Mouse (Mus musculus) limb, embryonic 13.5 days (tissue): ENCODE results near the gene Cyb561. TPM values are rescaled to one million over a fixed set of nuclear protein-coding genes. Genes with fewer than 3 reads are reported as not detected.

Source experiments
- ATAC-seq: fragments of 200-750 bp; cut with Nextera tagmentation; 2 replicates; pipeline ENCODE4 v1.8.0; 2017; ENCODE audit warnings: low read depth, moderate number of reproducible peaks, moderate TSS enrichment; ENCODE audit not compliant: low FRiP score
- H3K27ac ChIP-seq: fragments of 300-500 bp; sonication (generic); 2 replicates; pipeline ENCODE4 v1.5.1; 2015; ENCODE audit warnings: inconsistent platforms, mild to moderate bottlenecking, moderate library complexity
- H3K27me3 ChIP-seq: fragments of 300-500 bp; sonication (generic); 2 replicates; pipeline ENCODE4 v1.6.1; 2015; ENCODE audit warnings: mild to moderate bottlenecking, inconsistent platforms
- H3K36me3 ChIP-seq: fragments of 300-500 bp; sonication (generic); 2 replicates; pipeline ENCODE4 v1.6.1; 2015; ENCODE audit warnings: inconsistent platforms, mild to moderate bottlenecking, moderate library complexity
- H3K4me1 ChIP-seq: fragments of 300-500 bp; sonication (generic); 2 replicates; pipeline ENCODE4 v1.6.1; 2015; ENCODE audit warnings: inconsistent platforms
- H3K4me2 ChIP-seq: fragments of 300-500 bp; sonication (generic); replicated peaks from 2 replicates; pipeline ENCODE4 v1.6.1; 2015; ENCODE audit warnings: inconsistent platforms, mild to moderate bottlenecking, moderate library complexity
- H3K4me3 ChIP-seq: fragments of 300-500 bp; sonication (generic); 2 replicates; pipeline ENCODE4 v1.5.1; 2015; ENCODE audit warnings: moderate library complexity, mild to moderate bottlenecking, inconsistent platforms
- H3K9ac ChIP-seq: fragments of 300-500 bp; sonication (generic); 2 replicates; pipeline ENCODE4 v1.6.1; 2015; ENCODE audit warnings: mild to moderate bottlenecking, inconsistent platforms
- H3K9me3 ChIP-seq: fragments of 300-500 bp; sonication (generic); 2 replicates; pipeline ENCODE4 v1.6.1; 2016; ENCODE audit warnings: inconsistent platforms
- WGBS: fragments of 180-500 bp; shearing (Covaris S2); methylation state at CpG from one replicate; pipeline ENCODE4 v1.1.7; 2015; 5-methylcytosine and 5-hydroxymethylcytosine counted together
- polyA plus RNA-seq: library from polyadenylated mRNA; unstranded; fragments of >200 nt; fragmentation: Nextera tagmentation; extraction: Ambion mirVana; gene quantifications from 2 replicates; pipeline ENCODE4 v1.2.1, GENCODE M21; 2015

Cyb561 gene
- polyA plus RNA-seq, 1 experiment from 2014 or later, result 10.5 TPM

- Histone ChIP-seq H3K27ac (no peak overlapping the region), H3K27me3 (no peaks in the 10 kb centered on the region), H3K36me3 (no peaks in the 10 kb centered on the region), H3K4me3 (no peak overlapping the region), H3K4me1 (peaks cover 16% of the 10 kb centered on the region), H3K9me3 (no peaks in the 10 kb centered on the region), H3K4me2 (no peak overlapping the region), H3K9ac (no peak overlapping the region)
- no peak for ATAC-seq
- WGBS, result 71% methylated on average over 4 of the region's 4 CpGs
Measured at GRCm38 (mm10) chr11:105950519-105950918, 2.6 kb downstream of the Cyb561 start.

GRCm38 (mm10) chr11:105948255-105948654, 4.9 kb downstream of the Cyb561 start:
- Histone ChIP-seq H3K9me3 (no peaks in the 10 kb centered on the region), H3K27ac (no peak overlapping the region), H3K4me3 (no peak overlapping the region), H3K27me3 (peaks cover 13% of the 10 kb centered on the region), H3K4me1 (peaks cover 27% of the 10 kb centered on the region), H3K36me3 (no peaks in the 10 kb centered on the region), H3K9ac (no peak overlapping the region), H3K4me2 (no peak overlapping the region)
- WGBS, result 64% methylated on average over 2 of the region's 2 CpGs
- ATAC-seq, result no peak

GRCm38 (mm10) chr11:105946694-105947154, 6.4 kb downstream of the Cyb561 start:
- Histone ChIP-seq H3K9ac (no peak overlapping the region), H3K27me3 (peaks cover 18% of the 10 kb centered on the region), H3K4me2 (no peak overlapping the region), H3K4me3 (no peak overlapping the region), H3K4me1 (peaks cover 29% of the 10 kb centered on the region), H3K9me3 (no peaks in the 10 kb centered on the region), H3K36me3 (no peaks in the 10 kb centered on the region), H3K27ac (no peak overlapping the region)
- WGBS, result 46% methylated on average over 11 of the region's 11 CpGs
- ATAC-seq, result no peak

GRCm38 (mm10) chr11:105944770-105945672, 8.1 kb downstream of the Cyb561 start:
- H3K4me2 ChIP-seq, result peak overlapping the region; percentile 98
- H3K4me3 ChIP-seq, result peak overlapping the region; percentile 66
- 74% methylated on average over 16 of the region's 16 CpGs for WGBS
- no peaks in the 10 kb centered on the region for H3K36me3 ChIP-seq
- H3K27me3 ChIP-seq, result peaks cover 18% of the 10 kb centered on the region
- peaks cover 26% of the 10 kb centered on the region for H3K4me1 ChIP-seq
- no peak for ATAC-seq
- H3K9ac ChIP-seq, result 0 out of 2 replicates have a peak overlapping the region, but pooled peaks have one; percentile 66
- H3K9me3 ChIP-seq, result no peaks in the 10 kb centered on the region
- no peak overlapping the region for H3K27ac ChIP-seq

GRCm38 (mm10) chr11:105944126-105944621, 9.0 kb downstream of the Cyb561 start:
- Histone ChIP-seq H3K36me3 (no peaks in the 10 kb centered on the region), H3K4me2 (peak overlapping the region; percentile 98), H3K4me3 (peak overlapping the region; percentile 66), H3K27ac (no peak overlapping the region), H3K27me3 (peaks cover 18% of the 10 kb centered on the region), H3K9me3 (no peaks in the 10 kb centered on the region), H3K9ac (peak overlapping the region; percentile 66), H3K4me1 (peaks cover 26% of the 10 kb centered on the region)
- peak; percentile 75 for ATAC-seq
- under 1% methylated on average over 50 of the region's 59 CpGs for WGBS

GRCm38 (mm10) chr11:105943133-105944102, 9.7 kb downstream of the Cyb561 start:
- Histone ChIP-seq H3K36me3 (no peaks in the 10 kb centered on the region), H3K4me1 (peaks cover 26% of the 10 kb centered on the region), H3K9ac (peak overlapping the region; percentile 66), H3K27ac (no peak overlapping the region), H3K4me3 (peak overlapping the region; percentile 66), H3K27me3 (peaks cover 18% of the 10 kb centered on the region), H3K4me2 (peak overlapping the region; percentile 98), H3K9me3 (no peaks in the 10 kb centered on the region)
- WGBS, result 6% methylated on average over 47 of the region's 47 CpGs
- ATAC-seq, result peak; percentile 12; the same call in 1 of the 2 replicates

GRCm38 (mm10) chr11:105941973-105942372, 11.2 kb downstream of the Cyb561 start:
- H3K27ac ChIP-seq, result no peak overlapping the region
- ATAC-seq, result no peak
- 49% methylated on average over 8 of the region's 8 CpGs for WGBS
- H3K36me3 ChIP-seq, result no peaks in the 10 kb centered on the region
- no peak overlapping the region for H3K4me2 ChIP-seq
- no peak overlapping the region for H3K4me3 ChIP-seq
- no peaks in the 10 kb centered on the region for H3K9me3 ChIP-seq
- H3K9ac ChIP-seq, result peak overlapping the region; percentile 1; the same call in 1 of the 2 replicates
- peaks cover 26% of the 10 kb centered on the region for H3K4me1 ChIP-seq
- H3K27me3 ChIP-seq, result peaks cover 18% of the 10 kb centered on the region

- no peak overlapping the region for H3K9ac ChIP-seq
- peaks cover 24% of the 10 kb centered on the region for H3K4me1 ChIP-seq
- no peak for ATAC-seq
- peaks cover 8% of the 10 kb centered on the region for H3K27me3 ChIP-seq
- H3K36me3 ChIP-seq, result no peaks in the 10 kb centered on the region
- H3K27ac ChIP-seq, result no peak overlapping the region
- H3K4me3 ChIP-seq, result no peak overlapping the region
- H3K9me3 ChIP-seq, result no peaks in the 10 kb centered on the region
- H3K4me2 ChIP-seq, result no peak overlapping the region
- 77% methylated on average over 9 of the region's 9 CpGs for WGBS
Measured at GRCm38 (mm10) chr11:105938771-105939170, 14.4 kb downstream of the Cyb561 start.

- no peaks in the 10 kb centered on the region for H3K9me3 ChIP-seq
- H3K27ac ChIP-seq, result no peak overlapping the region
- no peaks in the 10 kb centered on the region for H3K36me3 ChIP-seq
- WGBS, result 92% methylated on average over 3 of the region's 3 CpGs
- no peak overlapping the region for H3K4me3 ChIP-seq
- no peak overlapping the region for H3K4me2 ChIP-seq
- no peak for ATAC-seq
- no peak overlapping the region for H3K9ac ChIP-seq
- no peaks in the 10 kb centered on the region; the same call in 1 of the 2 replicates for H3K27me3 ChIP-seq
- peaks cover 9% of the 10 kb centered on the region for H3K4me1 ChIP-seq
Measured at GRCm38 (mm10) chr11:105936974-105937373, 16.2 kb downstream of the Cyb561 start.

GRCm38 (mm10) chr11:105936200-105936599, 16.9 kb downstream of the Cyb561 start:
- Histone ChIP-seq H3K27ac (no peak overlapping the region), H3K27me3 (no peaks in the 10 kb centered on the region), H3K4me3 (no peak overlapping the region), H3K9ac (0 out of 2 replicates have a peak overlapping the region, but pooled peaks have one; percentile 2), H3K36me3 (no peaks in the 10 kb centered on the region), H3K4me2 (no peak overlapping the region), H3K9me3 (no peaks in the 10 kb centered on the region), H3K4me1 (peaks cover 8% of the 10 kb centered on the region; the same call in 1 of the 2 replicates)
- 86% methylated on average over 6 of the region's 6 CpGs for WGBS
- ATAC-seq, result no peak

- no peak overlapping the region for H3K4me3 ChIP-seq
- no peaks in the 10 kb centered on the region for H3K36me3 ChIP-seq
- no peak overlapping the region for H3K4me2 ChIP-seq
- H3K27me3 ChIP-seq, result no peaks in the 10 kb centered on the region
- no peak overlapping the region for H3K9ac ChIP-seq
- H3K9me3 ChIP-seq, result no peaks in the 10 kb centered on the region
- no peak for ATAC-seq
- no peak overlapping the region for H3K27ac ChIP-seq
- H3K4me1 ChIP-seq, result peaks cover 8% of the 10 kb centered on the region; the same call in 1 of the 2 replicates
- 86% methylated on average over 8 of the region's 8 CpGs for WGBS
Measured at GRCm38 (mm10) chr11:105935496-105935895, 17.6 kb downstream of the Cyb561 start.
